Mouse (Mus musculus): ENCODE results near the gene S100g.

Gene S100g

GRCm38 (mm10) chrX:162964383-162964782 lies at the start of gene S100g:
Gene S100g (minus strand): TSS chrX:162964599.
- DNase-seq (ENCODE audit: low read depth, low spot score), result no peak

- no peak for DNase-seq (ENCODE audit: low read depth, low spot score)
These were observed 27.7 kb upstream of the S100g start for GRCm38 (mm10) chrX:162992121-162992520.

GRCm38 (mm10) chrX:162991396-162991795 lies 27.0 kb upstream of the S100g start:
- no peak for DNase-seq (ENCODE audit: low read depth, low spot score)

GRCm38 (mm10) chrX:162986876-162987495 lies 22.6 kb upstream of the S100g start:
- DNase-seq (ENCODE audit: low read depth, low spot score), result no peak

- DNase-seq (ENCODE audit: low read depth, low spot score), result no peak
These were observed 11.8 kb upstream of the S100g start for GRCm38 (mm10) chrX:162976194-162976593.

GRCm38 (mm10) chrX:162967456-162967855 lies 3.1 kb upstream of the S100g start:
- DNase-seq (ENCODE audit: low read depth, low spot score), result no peak

GRCm38 (mm10) chrX:162963840-162964239 lies 559 bp downstream of the S100g start:
- DNase-seq (ENCODE audit: low read depth, low spot score), result no peak

GRCm38 (mm10) chrX:162957921-162958320 lies 6.5 kb downstream of the S100g start:
- DNase-seq (ENCODE audit: low read depth, low spot score), result no peak

GRCm38 (mm10) chrX:162949811-162950439 lies 14.5 kb downstream of the S100g start:
- peak; percentile 18 for DNase-seq (ENCODE audit: low read depth, low spot score)

- DNase-seq (ENCODE audit: low read depth, low spot score), result no peak
These were observed 22.4 kb downstream of the S100g start for GRCm38 (mm10) chrX:162942027-162942426.

- DNase-seq (ENCODE audit: low read depth, low spot score), result no peak
These were observed 32.9 kb downstream of the S100g start for GRCm38 (mm10) chrX:162931467-162931866.

- no peak for DNase-seq (ENCODE audit: low read depth, low spot score)
These were observed 42.8 kb downstream of the S100g start for GRCm38 (mm10) chrX:162921487-162922125.

- no peak for DNase-seq (ENCODE audit: low read depth, low spot score)
These were observed 48.7 kb downstream of the S100g start for GRCm38 (mm10) chrX:162915697-162916096.

GRCm38 (mm10) chrX:162913651-162914050 lies 50.7 kb downstream of the S100g start:
- no peak for DNase-seq (ENCODE audit: low read depth, low spot score)
